Mouse (Mus musculus): Measurements from ENCODE around the gene Coro2a.
"Not testable (repeated sequence)": the region's sequence is repeated elsewhere in the genome, so short reads cannot be mapped to it uniquely, and the experiment has no call there.

GRCm38 (mm10) chr4:46582024-46582423, 20.0 kb downstream of the Coro2a start:
- not testable (repeated sequence) for TF ChIP-seq CTCF (IDR thresholded peaks at IDR 0.05; ENCODE audit: borderline replicate concordance, control insufficient read depth, extremely low read depth, insufficient read depth, low read length, poor library complexity); POLR2A (IDR thresholded peaks at IDR 0.05; ENCODE audit: control insufficient read depth, extremely low read depth, insufficient read depth, low read length, poor library complexity)
